Mouse (Mus musculus) induced T-regulatory cell, adult 2 months (primary cell): ENCODE data around the gene Zfp978.
"Not testable (repeated sequence)": the region's sequence is repeated elsewhere in the genome, so short reads cannot be mapped to it uniquely, and the experiment has no call there.

ENCODE experiments used
- DNase-seq: peaks from one replicate; pipeline ENCODE4 v3.0.0-alpha.2; 2012; ENCODE audit warnings: low read depth

The Zfp978 gene

DNA sequence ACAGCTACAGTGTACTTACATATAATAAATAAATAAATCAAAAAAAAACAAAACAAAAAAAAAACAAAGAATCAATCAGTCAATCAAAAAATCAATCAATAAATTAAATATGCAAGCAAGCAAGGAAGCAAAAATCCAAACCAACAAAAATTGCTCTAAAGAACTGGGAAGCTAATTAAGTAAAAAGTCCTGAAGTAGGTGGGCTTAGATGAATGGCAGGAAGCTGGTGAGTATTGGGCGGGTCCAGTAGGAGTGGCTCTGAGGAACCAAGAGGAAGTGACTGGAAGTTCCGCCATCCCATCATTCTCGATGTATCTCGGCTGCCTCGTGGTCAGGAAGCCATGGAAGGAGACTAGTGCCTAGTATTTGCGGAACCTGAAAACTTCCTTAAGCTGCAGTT lies at the start of gene Zfp978:
Gene Zfp978 (plus strand): TSS at position 301 of the 400 bp plus-strand sequence.
- not testable (repeated sequence) for DNase-seq

DNA sequence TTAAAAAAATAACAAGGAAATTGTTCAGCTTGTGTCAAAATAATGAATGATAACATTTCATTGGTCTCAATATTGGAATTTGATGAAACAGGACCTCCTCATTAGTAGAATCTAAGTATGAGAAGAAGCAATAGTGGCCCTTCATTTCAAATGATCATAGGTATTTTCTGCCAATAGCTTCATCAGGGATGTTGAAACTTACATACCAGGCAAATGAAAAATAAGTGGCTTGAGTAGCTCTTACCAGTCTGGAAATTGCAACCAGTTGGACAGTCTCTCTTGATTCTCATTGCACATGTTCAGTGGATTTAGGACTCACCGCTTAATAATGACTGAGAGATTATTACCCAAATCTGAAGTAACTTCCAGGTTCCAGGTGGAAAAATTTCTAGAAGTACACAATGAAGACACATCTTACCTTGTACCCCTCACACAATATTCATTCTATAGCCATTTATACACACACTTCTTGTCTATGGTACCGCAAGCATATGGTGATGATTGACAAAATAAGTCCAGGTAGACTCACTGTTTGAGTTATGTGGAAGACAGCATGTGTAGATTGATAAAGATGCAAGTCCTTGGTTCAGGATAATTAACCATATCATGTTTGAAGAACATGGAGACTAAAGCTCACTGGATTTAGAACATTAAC lies 25.9 kb upstream of the Zfp978 start:
- DNase-seq: not testable (repeated sequence)

DNA sequence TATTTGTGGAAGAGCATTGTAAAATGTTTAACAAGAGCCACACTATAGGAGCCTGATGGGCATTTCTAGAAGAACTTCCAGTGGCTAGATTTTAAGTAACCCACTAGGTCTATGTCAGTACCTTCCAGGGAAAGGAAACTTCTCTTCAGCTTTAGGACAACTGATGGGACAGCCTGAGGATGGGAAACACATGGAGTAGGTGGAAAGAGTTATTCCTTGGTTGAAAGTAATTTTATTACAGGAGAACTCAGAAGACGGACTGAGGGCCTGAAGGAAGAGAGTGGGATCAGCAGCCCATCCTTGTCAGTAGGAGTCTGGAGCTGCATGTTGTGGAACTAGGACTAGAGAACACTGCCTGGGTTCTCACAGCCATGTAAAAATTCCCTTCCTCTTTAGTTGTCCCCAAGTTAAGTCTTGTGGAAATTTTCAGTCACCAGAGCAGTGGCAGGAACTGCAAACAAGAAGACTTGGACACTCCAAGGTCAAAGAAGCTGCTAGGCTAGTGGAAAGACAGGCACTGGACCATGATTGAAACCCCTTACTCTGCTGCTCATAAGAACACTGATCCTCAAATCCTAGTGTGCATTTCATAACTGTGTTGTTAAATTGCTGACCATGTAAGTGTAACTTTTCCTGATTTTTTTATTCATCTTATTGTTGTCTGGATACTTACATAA lies 25.3 kb upstream of the Zfp978 start:
- not testable (repeated sequence) for DNase-seq

DNA sequence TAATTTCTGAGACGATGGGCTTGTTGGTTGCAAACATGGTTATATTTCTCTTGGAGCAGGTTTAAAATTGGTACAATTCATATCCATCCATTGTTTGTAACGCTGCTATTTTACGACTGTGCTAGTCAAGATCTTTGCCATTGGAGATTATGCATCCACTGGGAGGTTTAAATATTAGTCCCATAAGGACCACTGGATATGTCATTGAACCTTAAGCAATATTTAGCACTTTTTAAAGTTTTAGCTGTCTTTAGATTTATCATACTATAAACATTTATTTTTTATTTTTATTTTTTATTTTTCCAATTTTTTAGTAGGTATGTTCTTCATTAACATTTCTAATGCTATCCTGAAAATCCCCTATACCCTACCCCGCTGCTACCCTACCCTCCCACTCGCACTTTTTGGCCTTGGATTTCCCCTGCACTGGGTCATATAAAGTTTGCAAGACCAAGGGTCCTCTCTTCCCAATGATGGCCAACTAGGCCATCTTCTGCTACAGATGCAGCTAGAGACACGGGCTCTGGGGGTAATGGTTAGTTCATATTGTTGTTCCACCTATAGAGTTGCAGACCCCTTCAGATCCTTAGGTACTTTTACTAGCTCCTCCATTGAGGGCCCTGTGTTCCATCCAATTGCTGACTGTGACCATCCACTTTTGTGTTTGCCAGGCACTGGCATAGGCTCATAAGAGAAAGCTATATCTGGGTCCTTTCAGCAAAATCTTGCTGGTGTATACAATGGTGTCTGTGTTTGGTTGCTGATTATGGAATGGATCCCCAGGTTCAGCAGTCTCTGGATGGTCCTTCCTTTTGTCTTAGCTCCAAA lies 24.5 kb upstream of the Zfp978 start:
- DNase-seq: not testable (repeated sequence)

DNA sequence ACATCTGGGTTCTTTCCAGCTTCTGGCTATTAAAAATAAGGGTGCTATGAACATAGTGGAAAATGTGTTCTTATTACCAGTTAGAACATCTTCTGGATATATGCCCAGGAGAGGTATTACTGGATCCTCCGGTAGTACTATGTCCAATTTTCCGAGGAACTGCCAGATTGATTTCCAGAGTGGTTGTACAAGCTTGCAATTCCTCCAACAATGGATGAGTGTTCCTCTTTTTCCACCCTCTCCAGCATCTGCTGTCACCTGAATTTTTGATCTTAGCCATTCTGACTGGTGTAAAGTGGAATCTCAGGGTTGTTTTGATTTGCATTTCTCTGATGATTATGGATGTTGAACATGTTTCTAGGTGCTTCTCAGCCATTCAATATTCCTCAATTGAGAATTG lies 23.6 kb upstream of the Zfp978 start:
- not testable (repeated sequence) for DNase-seq

DNA sequence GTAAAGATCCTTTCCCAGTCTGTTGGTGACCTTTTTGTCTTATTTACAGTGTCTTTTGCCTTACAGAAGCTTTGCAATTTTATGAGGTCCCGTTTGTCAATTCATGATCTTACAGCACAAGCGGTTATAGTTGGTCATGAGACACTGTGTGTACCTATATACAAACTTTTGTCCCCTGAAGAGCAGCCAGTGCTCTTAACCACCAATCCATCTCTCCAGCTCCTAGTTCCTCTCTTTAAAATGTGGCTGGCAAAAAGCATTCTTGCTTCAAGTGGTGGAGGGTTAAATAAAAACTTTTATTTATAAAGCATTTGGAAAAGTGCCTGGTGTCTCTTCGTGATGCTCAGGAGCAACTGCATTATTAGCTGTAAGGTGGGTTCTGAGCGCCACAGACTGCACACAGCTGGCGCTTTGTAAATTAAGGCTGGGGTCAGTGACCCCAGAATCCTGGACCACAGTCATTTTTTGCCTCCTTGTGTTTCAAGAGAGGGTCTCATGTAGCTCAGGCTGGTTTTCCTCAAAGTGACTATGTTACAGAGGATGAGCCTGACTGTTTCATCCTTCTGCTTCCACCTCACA lies 23.0 kb upstream of the Zfp978 start:
- no peak for DNase-seq

DNA sequence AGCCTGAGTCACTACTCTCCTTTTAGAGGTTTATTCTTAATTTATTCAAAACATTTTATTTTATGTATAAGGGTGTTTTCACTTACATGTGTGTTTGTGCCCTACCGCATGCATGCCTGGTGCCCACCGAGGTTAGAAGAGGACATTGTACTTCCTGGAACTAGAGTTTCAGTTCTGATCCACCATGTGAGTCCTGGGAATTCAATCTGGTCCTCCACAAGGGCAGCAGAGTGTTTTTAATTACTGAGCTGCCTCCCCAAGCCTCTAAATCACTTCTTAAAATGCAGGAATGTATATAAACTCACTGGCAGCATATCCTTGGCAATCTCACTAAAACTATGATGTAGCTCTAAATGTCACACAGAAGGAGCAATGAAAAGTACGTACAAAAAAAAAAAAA lies 22.4 kb upstream of the Zfp978 start:
- DNase-seq: not testable (repeated sequence)

DNA sequence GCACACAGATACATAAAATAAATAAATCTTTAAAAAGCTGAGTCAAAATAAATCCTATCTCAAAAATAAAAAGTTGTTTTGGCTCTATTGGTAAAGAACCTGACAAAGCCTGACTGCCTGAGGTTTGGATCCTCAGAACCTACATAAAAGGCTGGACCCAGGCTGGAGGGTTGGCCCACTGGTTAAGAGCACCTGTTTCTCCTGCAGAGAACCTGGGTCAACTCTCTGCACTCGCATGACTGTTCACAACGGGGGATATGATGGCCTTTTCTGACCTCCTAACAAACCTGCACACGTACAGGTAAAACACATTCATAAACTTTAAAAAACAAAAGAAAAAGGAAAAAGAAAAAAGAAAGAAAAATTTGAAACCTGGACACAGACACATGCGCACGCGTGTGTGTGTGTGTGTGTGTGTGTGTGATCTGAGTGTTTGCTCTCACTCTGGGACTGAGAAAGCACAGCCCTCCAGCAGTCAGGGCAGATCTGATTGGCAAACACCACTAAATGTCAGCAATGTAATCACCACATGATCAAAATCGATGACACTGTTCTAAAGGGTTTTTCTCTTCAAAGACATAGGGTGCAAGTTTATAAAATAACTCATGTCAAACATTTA lies 21.4 kb upstream of the Zfp978 start:
- DNase-seq: not testable (repeated sequence)

DNA sequence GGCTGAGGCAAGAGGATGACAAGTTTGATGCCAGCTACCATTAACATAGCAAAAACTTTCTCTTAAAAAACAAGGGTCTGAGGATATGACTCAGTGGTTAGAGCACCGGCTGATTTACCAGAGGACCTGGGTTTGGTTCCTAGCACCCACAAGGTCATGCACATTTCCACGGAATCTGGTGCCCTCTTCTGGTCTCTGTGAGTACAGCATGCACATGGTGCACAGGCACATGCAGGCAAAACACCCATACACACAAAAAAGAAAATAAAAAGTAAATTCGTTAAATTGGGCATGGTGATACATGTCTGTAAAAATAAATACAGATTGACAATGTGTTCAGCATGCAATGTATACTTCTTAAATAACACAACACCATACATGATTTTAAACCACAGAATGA lies 20.9 kb upstream of the Zfp978 start:
- DNase-seq: not testable (repeated sequence)

DNA sequence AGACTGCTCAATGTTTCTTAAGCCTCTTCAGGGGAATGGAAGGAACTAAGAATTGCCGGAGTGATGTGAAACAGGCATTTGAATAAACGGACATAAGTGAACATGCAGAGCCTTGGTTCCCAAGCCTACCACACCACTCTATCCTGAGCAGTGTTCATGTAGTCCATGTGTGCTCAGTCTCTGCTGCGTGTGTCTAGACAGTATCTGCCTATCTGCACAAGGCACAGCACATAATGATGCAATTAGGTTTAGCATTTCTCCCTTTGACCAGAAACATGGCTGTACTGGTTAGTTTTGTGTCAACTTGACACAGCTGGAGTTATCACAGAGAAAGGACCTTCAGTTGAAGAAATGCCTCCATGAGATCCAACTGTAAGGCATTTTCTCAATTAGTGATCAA lies 20.2 kb upstream of the Zfp978 start:
- not testable (repeated sequence) for DNase-seq

DNA sequence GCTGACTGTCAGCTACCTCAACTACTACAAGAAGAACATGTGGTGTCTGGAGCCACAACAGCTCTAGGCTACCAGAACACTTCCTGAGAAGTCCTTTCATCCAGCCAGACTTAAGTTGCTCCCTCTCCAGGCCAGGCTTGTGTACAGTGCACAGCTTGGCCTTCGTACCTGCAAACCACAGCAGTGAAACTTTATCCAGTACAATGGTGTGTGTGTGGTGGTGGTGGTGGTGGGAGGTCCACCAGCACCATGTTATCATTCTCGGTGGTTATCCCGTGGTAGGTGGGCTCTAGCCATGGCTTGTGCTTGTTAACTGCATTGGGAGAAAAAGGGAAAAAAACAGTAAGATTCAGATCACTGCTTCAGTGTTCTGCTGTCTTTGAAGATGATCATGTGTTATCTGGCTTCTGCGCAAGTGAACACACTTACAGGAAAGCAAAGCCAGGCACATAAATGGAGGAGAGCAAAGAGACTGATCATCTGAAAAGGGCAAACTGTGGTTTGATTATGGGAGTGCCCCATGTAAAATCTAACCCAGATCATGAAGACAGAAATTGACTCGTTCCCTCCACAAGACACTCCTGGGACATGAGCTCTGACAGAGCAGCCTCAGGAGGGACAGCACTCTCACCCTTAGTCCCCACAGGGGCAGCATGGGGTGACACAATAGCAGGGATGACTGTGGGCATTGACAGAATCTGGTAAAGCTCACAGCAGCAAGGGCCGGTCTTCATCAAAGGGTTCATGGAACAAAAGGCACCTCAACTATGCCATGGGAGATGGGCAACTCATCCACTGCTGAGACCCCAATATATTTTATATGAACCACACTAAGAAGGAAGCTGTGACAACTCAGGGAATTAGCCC lies 17.8 kb upstream of the Zfp978 start:
- not testable (repeated sequence) for DNase-seq

DNA sequence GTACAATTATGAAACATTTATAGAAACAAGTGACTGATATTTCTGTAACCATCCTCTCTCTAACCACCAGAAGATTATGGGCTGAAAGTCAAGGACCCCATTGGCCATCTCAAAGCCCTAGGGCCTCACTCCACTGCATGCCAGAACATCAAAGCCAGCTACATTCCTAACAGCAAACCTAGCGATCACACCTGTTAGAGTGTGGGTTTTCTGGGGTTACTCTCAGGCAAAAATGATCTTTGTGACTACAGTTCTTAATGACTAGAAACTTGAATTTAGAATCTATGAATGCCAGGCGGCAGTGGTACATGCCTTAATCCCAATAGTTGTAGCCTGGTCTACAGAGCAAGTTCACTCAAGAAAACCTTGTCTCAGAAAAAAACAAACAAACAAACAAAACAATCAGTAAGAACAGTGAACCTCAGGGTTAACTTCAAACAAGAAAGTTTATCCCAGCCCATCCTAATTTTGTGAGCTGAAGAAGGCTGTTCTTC lies 16.0 kb upstream of the Zfp978 start:
- not testable (repeated sequence) for DNase-seq

DNA sequence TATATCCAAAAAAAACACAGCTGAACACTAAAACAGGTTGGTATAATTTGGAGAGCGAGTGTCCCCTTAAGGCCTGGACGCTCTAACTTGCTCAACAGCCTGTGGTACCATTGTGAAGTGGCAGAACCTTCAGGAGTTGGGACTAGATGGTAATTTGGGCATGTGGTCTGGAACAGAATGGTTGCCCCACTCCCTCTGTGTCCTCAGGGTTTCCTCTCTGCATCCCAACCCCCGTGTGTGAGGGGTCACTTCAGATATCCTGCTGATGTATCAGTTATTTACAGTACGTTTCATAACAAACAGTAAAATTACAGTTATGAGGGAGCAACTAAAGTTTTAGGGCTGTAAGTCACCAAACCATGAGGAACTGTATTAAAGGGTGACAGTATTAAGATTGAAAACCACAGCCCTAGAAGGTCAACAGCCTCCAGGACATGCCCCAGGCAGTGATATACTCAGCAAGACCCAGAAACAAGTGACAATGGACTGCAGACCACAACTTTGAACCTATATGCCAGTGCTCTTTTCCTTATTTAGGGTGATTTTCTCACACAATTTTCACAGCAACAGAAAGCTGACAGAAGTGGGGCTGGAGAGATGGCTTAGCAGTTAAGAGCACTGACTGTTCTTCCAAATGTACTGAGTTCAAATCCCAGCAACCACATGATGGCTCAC lies 14.6 kb upstream of the Zfp978 start:
- DNase-seq: not testable (repeated sequence)

DNA sequence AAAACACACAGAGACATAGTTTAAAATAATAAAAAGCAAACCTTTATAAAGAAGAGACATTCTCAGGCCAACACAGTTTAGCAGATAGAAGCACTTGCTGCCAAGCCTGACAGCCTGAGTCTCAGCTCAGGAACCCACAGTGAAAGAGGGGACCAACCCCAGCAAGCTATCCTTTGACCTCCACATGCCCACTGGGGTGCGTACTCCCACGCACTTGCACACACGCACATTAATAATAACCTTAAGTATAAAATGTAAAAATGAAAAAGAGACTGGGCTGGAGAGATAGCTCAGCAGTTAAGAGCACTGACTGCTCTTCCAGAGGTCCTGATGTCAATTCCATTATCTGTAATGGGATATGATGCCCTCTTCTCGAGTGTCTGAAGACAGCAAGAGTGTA lies 13.8 kb upstream of the Zfp978 start:
- not testable (repeated sequence) for DNase-seq

DNA sequence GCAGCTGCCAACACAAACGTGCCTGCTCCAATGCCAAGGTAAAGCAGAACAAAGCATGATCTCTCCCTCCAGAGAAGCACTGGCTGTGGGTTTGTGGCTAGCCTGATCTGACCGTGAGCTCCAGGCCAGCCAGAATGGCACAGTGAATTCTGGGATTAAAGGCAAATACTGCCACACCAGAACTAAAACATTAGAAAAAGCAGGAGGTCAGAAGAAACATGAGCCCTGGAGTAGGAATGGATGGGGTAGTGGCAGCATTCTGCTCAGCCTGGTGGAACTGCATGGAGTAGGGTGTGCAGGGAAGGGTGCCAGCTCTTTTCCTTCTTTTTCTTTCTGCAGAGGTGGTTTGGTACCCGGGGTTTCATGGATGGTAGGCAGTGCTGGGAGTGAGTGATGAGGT lies 13.2 kb upstream of the Zfp978 start:
- DNase-seq: not testable (repeated sequence)

DNA sequence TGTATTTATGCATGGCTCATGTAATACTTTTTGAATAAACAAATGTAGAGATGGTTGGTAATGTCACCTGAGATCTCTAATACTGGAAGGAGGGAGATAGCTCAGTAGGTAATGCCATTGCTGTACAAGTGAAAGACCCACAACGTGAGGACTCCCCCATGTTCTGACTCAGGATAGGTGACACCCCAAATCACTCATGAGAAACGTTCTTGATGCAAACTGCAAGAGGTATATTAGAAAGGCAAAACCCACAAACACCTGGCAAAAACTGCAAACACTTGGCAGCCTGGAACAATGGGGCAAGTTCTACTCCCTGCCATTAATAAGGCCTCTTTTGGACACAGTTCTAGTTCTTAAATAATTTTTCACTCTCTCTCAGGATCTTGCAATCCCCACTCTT lies 12.7 kb upstream of the Zfp978 start:
- not testable (repeated sequence) for DNase-seq

DNA sequence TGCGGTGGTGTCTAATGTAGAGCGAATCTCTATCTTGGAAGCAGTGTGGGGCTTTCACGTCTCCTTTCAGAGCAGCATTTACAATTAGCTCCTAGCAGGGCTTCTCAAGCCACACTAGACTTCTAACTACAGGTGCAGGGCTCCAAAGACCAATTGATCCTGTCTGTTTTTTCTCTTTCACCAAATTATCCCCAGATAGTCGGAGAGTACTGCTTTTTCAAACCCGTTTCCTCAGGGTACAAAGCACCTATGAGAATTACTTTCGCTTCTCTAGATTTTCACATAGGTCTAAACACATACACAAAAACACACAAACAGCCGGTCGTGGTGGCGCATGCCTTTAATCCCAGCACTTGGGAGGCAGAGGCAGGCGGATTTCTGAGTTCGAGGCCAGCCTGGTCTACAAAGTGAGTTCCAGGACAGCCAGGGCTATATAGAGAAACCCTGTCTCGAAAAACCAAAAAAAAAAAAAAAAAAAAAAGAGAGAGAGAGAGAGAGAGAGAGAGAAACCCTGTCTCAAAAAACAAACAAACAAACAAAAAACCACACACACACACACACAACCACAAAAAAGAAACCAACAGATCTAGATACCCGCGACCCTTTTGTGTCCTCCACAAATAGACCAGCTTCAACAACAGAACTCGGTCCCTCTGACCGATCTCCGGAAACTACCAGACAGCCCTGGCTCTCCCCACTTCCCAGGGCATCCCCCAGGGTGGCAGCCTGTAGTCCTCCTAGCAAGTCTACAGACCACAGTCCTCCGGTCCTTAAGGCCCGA lies 12.0 kb upstream of the Zfp978 start:
- not testable (repeated sequence) for DNase-seq

DNA sequence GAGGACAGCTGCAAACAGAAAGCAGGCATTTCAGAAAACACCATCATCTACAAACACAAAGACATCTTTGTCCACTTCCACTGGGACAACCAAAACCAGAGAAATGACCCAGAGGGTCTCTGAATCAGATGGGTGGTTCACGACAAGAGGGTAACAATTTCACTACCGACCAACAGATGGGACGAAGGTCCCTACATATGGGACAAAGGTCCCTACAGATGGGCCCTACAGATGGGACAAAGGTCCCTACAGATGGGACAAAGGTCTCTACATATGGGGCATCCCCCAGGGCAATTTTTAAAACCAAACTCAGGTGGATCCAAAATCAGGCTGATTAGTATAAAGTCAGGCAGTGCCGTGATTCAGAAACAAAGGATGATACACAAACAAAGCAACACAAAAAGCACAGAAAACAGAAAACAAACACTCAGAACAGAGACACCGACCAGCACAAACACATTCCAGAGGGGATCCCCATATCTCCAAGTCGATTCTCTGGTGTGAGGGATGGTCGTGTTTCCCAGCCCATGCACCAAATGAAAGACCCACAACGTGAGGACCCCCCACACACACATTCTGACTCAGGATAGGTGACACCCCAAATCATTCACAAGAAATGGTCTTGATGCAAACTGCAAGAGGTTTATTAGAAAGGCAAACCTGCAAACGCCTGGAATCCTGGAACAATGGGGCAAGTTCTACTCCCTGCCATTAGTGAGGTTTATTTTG lies 11.3 kb upstream of the Zfp978 start:
- DNase-seq: not testable (repeated sequence)

DNA sequence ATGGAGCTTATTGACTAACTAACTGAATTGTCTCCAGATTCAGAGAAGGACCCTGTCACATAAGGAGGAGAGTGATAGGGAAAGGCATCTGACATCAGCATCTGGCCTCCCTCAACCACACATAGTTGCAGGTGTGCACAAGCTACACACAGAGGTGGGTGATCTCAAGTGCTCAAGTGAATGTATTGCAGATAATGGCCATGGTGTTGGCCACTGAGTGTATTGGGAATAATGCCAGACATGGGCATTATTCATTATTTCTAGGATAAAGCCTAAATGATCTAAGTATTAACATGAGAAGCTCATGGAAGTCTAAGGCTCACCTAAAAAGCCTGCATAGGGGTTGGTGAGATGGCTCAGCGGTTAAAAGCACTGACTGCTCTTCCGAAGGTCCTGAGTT lies 10.6 kb upstream of the Zfp978 start:
- not testable (repeated sequence) for DNase-seq
